Mouse (Mus musculus) retina, adult 2 months (tissue): ENCODE results near the gene Itpkb.

Source experiments
- DNase-seq: peaks from one replicate; pipeline ENCODE4 v3.0.0-alpha.2; 2012; ENCODE audit warnings: low read depth, low spot score

Itpkb gene

DNA sequence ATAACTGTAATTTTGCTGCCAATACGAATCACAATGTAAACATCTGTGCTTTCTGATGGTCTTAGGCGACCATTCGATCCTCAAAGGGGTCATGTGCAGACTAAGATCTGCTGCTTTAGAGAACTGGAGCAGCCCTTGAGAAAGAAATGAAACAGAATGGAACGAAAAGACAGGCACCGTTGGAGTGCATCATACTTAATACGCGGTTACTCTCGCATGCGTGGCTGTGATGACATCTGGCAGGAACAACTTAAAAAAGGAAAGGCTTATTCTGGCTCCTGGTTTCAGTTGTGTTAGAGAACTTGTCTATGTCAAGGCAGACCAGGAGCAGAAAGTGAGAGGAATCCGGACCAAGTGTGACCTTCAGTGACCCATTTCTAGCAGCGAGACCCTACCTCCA is 15.6 kb upstream of the Itpkb start:
- DNase-seq: no peak

DNA sequence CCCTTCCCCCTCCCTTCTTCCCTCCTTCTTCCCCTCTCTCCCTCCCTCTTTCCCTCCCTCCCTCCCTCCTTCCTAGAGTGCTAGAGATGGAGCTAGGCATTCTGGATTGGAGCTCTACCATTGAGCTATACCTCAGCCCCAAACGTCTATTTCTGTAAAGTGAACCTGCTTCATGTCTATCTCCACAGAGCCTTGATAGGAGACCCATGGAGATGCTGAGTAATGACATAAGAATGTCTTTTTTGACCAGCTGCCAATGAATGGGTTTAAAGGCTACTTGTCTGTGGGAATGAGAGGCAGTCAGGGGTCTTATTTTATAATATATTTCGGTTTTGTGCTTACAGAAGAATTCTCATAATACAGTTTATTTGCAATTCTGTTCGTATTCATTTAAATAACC is 15.2 kb upstream of the Itpkb start:
- no peak for DNase-seq

DNA sequence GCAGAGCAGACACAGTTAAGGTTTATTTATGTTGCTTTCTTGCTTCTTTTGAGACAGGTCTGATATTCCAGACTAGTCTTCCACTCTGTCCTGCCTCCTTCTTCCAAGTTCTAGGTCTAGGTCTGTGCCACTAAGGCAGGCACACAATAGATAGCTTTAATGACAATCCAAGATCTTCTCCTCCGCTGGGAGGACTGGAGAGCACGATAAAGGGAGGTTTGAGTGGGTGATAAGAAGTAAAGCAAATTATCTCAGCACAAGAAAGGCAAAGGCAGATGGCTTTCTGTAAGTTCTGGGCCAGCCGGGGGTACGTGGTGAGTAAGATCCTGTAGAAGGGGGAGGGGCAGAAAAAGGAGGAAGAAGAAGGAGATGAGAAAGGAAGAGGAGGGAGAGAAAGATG is 12.8 kb upstream of the Itpkb start:
- no peak for DNase-seq

DNA sequence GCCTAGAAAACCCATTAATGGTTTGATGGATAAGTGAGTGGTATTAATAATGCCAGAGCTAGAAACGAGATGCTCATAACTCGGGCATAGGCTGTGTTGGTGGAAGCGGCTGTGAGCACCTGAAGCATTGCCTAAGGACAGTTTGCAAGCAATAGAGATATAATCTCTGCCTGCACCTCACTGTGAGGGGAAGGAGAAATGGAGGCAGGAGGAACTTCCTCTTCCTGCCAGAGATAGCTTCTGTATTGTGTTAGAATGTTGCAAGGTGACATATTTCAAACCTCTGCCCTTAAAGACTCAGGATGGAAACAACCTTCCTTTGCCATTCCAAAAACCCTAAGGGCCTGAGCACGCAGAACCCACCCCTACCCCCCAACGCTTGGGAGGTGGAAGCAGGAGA is 11.9 kb upstream of the Itpkb start:
- no peak for DNase-seq

DNA sequence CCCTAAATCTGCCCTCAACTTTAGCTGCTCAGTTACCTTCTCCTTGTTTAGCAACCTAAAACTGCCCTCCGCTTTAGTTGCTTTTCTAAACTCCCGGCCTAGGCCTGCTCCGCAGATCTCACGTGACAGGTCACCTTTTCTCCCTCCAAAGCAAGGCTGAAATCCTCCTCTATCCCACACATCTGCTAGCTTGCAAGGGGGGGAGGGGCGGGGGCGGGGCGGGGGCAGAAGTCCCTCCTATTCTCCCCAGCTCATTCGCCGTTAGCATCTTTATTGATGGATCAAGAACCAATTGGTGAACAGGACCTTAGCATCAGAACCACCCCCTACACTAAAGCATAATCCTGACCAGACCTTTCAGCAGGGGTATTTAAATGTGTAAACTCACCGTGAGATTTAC is 10.4 kb upstream of the Itpkb start:
- DNase-seq: no peak

DNA sequence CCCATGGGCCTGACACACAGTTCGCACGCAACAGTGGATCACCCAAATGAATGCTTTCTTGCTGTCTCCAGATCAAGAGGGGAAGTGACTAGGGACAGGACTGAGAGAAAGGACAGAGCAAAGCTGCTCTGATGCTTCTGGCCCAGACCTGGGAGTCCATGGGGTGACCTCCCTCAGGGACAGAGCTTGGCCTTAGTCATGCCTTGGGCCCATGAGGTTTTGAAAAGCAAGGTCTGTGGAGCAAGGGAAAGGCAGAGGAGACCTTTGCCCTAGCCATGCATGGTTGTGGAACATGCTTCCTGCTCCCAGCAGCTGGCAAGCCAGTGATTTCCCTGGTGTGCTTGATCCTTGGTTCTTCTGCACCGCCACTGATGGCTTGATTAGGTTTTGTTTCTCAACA is 7.4 kb upstream of the Itpkb start:
- no peak for DNase-seq

DNA sequence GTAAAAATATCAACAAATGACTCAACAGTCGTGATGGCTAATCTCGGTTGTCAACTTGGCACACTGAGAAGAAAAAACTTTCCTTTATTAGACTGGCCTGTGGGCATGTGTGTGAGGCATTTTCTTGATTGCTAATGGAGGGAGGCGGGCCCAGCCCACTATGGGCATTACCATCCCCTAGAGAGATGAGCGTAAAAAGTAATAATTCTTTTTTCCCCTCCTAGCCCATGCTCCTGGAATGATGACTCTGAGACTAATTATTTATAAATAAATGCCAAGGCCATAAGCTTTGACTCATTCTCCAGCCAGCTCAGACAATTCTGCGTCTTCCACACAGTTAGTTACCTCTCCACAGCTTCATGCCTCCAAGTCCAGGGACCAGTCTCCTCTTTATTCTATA is 6.8 kb upstream of the Itpkb start:
- no peak for DNase-seq

DNA sequence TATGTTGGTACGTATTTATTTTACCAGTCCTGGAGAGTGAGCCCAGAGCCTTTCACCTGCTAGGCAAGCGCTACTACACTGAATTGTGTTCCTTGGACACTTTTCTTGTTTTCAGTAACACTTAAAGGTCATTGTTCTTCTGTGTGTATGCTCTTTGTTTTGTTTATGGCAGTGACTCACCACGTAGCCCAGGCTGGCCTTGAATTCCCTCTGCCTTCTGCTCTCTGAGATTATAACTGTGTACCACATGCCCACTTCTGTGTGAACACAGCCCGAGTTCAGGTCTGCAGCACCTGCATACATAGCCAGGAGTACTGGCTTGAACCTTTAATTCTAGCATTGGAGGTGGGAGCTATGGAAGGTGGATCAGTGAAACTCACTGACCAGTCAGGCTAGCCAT is 6.0 kb upstream of the Itpkb start:
- no peak for DNase-seq

DNA sequence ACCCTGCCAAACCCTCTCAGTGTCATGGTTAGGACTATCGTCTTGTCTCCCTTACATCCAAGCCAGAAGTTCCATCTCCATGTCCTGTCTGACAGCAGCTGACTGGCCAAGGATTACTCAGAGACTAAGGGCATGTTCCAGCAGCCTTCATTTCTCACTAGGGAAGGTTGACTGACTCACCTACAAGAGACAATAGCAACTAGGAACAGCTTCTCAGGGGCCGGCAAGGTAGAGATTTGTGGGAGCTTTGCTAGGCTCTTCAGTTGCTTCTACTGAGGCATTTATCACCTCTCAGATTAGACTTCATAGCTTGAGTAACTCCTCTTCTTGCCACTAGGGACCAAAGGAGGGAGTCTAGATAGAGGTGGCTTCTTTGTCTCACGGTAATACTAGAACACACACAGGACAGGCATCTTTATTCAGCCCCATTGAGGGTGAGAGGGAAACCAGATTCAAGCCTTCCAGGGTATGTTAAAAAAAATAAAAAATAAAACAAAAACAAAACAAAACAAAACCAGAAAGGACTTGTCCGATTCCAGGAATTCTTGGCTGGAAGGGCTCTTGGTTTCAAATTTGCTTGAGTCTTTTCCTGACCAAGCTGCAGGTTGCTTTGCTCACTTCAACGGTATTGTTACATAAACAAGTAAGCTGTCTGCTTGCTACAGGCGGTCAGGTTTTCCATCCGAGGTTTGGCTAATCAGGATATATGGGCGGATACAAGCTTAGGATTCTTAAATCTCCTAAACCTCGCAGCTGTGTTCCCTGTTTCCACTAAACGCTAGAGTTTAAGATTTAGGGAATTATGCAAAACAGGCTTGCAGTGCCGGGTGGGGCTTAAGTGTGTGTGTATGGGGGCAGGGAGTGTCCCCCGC is 1.3 kb upstream of the Itpkb start:
- no peak for DNase-seq

DNA sequence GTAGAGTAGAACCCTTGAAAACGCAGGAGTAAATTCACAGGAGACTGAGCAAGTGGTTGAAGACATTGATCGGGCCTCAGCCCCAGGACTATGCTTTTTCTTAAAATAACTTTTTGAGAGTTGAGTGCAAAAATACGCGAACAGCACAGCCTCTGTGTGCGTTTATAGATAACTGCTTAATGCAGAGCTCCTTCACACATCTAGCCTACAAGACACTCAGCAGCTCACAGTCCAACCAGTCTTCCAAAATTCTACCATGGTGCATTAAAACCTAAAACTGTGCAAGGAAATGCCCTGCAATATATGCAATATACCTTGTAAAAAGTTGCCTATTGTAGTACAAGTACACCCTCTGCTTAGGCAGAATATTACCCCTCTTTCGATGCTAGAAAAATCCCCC is 579 bp upstream of the Itpkb start:
- DNase-seq: no peak

DNA sequence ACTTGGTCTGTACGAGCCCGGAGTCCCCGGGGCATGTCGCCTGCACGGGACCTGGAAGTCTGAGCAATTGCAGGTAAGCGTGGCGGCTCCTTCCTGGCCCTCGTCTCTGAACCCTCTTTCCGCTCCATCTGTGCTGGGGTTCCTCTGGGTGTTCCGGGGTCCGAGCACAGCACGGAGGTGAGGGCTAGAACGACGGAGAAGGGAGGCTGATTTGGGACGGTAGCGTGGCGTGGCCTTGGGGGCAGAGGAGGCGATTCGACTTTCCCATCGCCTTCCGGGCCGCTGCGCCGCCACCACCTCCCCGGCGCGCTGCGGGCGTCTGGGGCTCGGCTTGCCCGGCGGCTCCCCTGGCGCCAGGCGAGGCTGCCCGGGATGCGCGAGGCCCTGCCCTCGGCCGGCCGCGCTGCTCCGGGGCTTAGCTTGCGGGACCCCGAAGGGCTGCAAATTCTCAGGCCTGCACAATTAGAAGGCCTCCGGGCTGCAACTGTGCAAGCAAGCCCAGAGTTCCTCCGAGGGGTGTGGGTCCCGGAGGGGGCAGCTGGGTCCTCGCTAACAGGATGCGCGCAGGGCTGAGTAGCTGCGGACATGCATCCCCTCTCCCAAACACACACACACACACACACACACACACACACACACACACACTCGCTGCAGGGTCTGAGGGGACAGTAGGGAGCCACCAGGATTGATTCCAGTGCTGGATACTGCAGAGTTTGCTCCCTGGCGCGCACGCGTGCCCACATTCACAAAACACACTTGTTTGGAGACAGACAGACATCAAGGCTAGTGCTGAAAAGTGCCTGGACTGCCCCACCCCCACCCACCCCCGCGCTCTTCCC is 641 bp downstream of the Itpkb start:
- no peak for DNase-seq

DNA sequence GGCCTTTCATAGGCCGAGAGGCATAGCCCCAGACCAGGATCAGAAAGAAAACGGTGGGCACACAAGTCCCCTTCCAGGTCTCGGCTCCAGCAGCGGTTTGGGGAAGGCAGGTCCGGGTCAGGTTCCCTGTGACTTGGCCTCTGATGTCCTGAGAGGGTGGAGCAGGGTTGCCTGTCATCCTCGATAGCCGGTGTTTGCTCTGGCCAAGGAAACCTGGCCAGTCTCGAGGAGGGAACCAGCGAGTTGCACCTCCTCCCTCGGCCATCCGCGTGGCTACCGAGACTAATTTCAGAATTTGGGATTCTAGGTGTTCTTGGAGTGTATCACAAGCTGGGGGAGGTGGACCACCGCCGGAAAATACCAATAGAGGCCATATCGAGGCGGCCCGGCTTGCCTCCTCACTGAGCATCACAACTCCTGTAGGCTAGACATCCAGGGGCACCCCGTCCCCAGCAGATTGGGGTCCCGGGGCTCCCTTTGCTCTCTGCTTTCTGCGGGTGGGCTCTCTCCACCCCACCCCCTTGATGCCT is 1.3 kb downstream of the Itpkb start:
- no peak for DNase-seq

DNA sequence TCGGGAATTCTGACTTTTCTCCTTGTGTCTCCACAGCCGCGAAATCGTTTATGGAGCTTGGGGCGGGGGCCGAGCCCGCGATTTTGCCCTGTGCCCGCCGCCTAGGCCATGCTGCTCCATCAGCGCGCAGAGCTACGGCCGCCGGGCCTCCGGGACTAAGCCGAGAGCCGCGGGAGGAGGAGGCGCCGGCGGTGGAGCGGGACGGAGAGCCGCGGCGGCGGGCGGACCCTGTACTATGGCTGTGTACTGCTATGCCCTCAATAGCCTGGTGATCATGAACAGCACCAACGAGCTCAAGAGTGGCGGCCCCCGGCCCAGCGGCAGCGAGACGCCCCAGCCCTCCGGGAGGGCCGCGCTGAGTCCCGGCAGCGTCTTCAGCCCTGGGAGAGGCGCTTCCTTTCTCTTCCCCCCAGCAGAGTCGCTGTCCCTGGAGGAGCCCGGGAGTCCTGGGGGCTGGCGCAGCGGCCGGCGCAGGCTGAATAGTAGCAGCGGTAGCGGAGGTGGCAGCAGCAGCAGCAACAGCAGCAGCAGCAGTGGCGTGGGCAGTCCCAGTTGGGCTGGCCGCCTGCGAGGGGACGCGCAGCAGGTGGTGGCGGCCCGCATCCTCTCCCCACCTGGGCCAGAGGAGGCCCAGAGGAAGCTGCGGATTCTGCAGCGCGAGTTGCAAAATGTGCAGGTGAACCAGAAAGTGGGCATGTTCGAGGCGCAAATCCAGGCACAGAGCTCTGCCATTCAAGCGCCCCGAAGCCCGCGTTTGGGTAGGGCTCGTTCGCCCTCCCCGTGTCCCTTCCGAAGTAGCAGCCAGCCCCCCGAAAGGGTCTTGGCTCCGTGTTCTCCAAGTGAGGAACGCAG is 2.0 kb downstream of the Itpkb start:
- DNase-seq: no peak

DNA sequence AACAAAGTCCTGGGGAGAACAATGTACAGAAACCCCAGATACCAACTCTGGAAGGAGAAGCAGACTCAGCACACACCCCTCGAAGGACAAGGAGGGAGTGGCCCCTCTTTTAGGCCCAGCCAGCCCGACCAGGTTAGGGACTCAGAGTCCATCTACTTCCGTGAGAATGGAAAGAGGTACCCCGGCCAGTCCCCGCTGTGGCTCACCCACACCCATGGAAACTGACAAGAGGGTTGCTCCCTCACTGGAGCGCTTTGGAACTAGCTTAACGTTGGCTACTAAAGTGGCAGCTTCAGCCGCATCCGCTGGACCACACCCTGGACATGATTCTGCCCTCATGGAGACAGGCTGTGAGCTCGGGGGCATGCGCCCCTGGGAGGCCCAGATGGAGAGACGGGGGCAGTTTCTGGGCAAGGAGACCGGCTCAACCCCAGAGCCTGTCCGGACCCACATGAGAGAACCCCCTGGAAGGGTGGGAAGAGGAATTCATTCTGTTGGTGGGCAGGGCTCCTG is 2.7 kb downstream of the Itpkb start:
- no peak for DNase-seq

DNA sequence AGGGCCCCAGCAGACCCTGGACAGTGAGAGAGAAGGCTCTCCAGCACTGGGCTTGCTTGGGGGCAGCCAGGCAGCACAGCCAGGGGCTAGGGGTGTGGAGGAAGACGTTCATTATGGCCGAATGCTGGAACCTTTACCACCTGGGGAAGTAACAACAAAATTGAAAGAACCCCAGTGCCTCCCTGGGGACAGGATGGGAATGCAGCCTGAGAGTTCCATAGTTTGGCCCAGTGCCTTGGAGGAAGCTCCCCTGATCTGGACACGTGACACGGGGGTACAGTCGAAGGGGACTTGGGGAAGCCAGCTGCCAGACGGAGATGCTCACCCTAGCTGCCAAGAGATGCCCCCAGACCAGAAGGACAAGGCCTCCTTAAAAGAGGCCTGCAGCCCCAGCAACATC is 3.3 kb downstream of the Itpkb start:
- DNase-seq: no peak

DNA sequence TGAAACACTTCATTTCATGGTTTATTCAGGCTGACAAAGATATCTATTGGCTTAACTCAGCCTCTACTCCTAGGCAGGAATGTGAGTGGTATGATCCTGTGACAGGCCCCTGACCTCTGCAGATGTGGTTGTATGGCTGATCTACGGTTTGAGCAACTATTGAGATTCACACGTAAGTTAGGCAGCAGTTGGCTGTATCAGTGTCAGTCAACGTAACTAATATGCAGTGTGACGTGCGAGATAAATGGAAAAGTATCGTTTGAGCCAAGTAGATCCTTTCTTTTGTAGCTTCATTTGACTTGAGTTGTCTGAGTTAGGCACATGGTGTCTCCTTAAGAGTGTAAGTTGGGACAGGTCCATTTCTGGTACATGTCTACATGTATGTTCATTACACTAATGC is 4.3 kb downstream of the Itpkb start:
- DNase-seq: no peak

DNA sequence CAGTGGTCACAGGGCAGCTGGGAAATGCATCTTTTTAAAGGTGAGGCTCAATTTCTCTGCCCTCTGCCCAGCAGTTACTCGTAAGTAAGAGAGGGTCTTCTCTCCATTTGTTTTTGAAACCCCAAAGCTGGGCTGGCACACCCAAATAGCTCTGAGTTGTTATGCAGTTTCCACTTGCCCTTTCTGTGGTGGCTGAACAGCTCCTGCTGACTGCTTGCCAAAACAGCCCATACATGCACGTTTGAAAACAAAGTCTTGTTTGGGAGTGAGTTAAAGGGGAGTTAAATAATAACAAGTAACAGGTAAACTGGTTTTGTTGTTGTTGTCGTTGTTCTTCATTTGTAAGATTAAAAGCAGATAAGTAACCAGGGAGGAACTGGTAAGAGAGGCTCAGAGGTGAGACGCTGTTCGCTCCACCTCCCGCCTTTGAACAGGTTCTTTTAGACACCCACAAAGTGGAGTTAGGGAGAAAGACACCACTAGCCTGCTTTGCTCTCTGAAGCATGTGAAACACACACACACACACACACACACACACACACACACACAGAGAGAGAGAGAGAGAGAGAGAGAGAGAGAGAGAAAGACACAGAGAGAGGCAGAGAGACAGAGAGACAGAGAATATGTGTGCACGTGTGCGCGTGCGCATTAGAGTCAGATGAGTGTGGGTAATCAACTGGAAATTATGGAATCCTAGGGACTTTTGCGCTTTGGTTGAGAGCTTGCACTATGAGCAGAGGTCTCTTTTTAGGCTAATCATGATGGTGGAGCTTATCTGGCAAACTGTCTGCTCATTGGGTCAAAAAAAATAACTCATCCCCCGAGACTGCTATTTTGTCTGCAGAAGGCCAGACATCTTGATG is 5.5 kb downstream of the Itpkb start:
- DNase-seq: no peak

DNA sequence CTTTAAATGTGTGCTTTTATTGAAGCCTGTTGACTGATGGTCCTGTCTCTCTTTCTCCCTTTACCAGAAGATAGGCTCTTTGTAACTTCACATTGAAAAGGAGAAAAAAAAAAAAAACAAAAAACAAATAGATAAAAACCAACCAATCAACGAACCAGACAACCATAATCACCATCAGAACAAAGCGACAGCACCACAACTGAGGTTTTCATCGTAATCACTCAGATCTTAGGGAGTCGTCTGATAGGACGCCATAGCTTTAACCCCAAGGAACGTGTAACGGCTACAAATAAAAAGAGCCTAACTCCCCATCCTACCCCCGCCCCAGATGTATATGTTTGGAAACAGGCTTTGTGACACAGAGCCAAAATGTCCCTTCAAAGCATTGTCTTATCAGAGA is 8.1 kb downstream of the Itpkb start:
- DNase-seq: no peak

DNA sequence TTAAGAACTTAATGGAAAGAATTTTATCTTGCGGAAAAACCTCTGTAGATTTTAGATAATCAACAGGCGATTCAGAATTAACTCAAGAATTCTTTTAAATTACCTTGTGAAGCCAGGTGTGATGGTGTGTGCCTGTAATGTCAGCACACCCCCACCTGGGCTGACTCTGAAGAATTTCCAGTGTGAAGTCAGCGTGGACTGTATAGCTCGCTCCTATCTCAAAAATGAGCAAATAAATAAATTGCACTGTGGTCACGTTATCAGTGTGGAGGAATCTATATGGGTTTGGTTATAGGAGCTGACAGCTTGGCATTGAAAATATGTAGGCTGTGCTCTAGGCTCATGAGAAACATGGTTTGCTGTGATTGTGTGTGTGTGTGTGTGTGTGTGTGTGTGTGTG is 8.9 kb downstream of the Itpkb start:
- no peak for DNase-seq

DNA sequence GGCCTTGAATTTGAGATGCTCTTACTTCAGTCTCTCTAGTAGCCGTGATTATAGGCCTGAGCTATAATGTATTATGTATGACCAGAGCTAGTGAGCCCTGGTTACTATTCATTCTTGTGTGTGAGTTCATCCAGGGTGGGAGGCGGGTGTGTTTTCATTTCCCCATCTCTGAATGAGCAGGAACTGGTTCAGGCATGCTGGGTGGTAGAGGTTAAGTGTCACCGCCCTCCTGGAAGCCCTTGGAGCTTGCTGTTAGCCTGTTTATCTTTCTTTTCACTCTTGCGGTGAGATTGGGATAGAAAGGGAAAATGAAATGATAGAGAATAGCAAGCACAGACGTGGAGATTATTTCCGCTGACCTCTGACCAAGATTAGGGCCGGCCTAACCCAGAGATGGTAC is 12.7 kb downstream of the Itpkb start:
- DNase-seq: no peak
